8 mouse cellular contexts compared by ENCODE assay signal in the genomic region with DNA sequence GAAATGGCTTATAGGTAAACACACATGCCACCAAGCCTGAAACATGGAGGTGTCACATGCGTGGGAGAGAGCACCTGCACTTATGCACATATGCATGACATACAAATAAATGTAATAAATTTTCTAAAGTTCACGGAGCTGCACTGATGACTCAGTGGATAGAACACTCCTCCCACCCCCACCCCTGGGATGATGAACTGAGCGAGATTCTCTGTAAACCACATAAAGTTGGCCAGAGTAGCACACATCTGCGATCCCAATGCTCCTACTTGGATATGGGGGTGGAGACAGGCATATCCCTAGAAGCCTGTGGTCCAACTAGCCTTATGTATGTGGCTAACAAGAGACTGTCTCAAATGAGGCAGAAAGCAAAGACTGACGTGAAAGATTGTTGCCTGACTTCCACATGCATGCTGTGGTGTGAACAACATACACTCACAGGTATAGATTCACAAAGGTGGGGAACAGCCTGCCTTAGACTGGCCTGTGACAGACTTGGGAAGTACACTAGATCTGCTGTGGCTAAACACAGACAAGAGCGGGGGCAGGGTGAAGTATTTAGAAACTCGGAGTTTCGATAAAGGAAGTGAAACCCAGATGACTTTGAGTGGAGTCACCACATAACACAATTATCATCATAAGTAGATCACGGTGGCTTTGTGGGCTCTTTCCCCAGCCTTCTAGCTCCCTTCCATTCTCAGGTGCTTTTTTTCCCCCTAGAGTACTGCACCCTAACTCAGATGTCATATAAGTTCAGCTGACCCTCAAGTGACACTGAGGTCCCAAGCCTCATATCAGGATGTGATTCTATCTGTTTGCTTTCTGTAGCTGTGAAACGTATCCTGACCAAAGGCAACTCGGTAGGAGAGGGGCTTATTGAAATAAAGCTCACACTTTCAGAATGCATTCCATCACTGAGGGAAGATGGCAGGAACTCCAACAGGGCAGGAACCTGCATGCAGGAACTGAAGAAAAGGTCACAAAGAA. TPM values are rescaled to one million over a fixed set of nuclear protein-coding genes. Genes with fewer than 3 reads are reported as not detected.
DNase-seq lines count a peak whose midpoint lies in the region; ATAC-seq and TF ChIP-seq lines count a peak whose summit lies in the region.
"Had no signal": no experiment of that assay in that cellular context is flagged by ENCODE, and none has a peak within 500 bp of the region (broad histone marks: within the 10 kb centered on the region; RNA-seq: fewer than 3 reads in every experiment).

No protein-coding gene starts in this region.

- 27% methylated on average over 11 of the region's 11 CpGs for WGBS in liver, postnatal 0 days (ENCODE audit: insufficient replicate concordance)
- WGBS in neural tube, embryonic 15.5 days: 79% methylated on average over 11 of the region's 11 CpGs
- 80% methylated on average over 11 of the region's 11 CpGs for WGBS in forebrain, embryonic 15.5 days

- peak; percentile 54 for TF ChIP-seq POLR2A in embryonic fibroblast, embryonic 13.5 days (IDR thresholded peaks at IDR 0.05; ENCODE audit: low read depth, low read length)

- 0 out of 2 replicates have a peak overlapping the region, but pooled peaks have one; percentile 7 for H3K9ac ChIP-seq in liver, postnatal 0 days (replicated peaks)
- H3K9ac ChIP-seq in neural tube, embryonic 15.5 days (replicated peaks): no peak overlapping the region
- no peak overlapping the region for H3K9ac ChIP-seq in forebrain, embryonic 15.5 days (replicated peaks)

- H3K4me3 ChIP-seq in embryonic fibroblast, embryonic 13.5 days (ENCODE audit: insufficient read depth, low read length): no peak overlapping the region
- no peak overlapping the region for H3K4me3 ChIP-seq in liver, postnatal 0 days (ENCODE audit: low read depth, low read length)
- no peak overlapping the region for H3K4me3 ChIP-seq in neural tube, embryonic 15.5 days (replicated peaks)
- H3K4me3 ChIP-seq in forebrain, embryonic 15.5 days: no peak overlapping the region

- no peaks in the 10 kb centered on the region for H3K27me3 ChIP-seq in liver, postnatal 0 days (ENCODE audit: insufficient read depth, low read length)
- no peaks in the 10 kb centered on the region for H3K27me3 ChIP-seq in neural tube, embryonic 15.5 days (replicated peaks)
- H3K27me3 ChIP-seq in forebrain, embryonic 15.5 days: no peaks in the 10 kb centered on the region

- ATAC-seq in liver, postnatal 0 days: peak; percentile 35; the same call in 1 of the 2 replicates
- no peak for ATAC-seq in neural tube, embryonic 15.5 days (ENCODE audit: low FRiP score)
- ATAC-seq in forebrain, embryonic 15.5 days (replicated peaks): no peak

- peaks cover 20% of the 10 kb centered on the region for H3K4me1 ChIP-seq in embryonic fibroblast, embryonic 13.5 days (ENCODE audit: control insufficient read depth, insufficient read depth, low read length)
- H3K4me1 ChIP-seq in liver, postnatal 0 days (ENCODE audit: insufficient read depth): peaks cover 27% of the 10 kb centered on the region
- no peaks in the 10 kb centered on the region; the same call in 1 of the 2 replicates for H3K4me1 ChIP-seq in neural tube, embryonic 15.5 days
- peaks cover 4% of the 10 kb centered on the region; the same call in 1 of the 2 replicates for H3K4me1 ChIP-seq in forebrain, embryonic 15.5 days

- no peak for TF ChIP-seq CTCF in embryonic fibroblast, embryonic 13.5 days (IDR thresholded peaks at IDR 0.05; ENCODE audit: borderline replicate concordance, insufficient read depth, low read length)
- TF ChIP-seq CTCF in liver, postnatal 0 days (IDR thresholded peaks at IDR 0.05; ENCODE audit: low read depth): no peak

- H3K36me3 ChIP-seq in liver, postnatal 0 days (replicated peaks; ENCODE audit: insufficient read depth, low read length): no peaks in the 10 kb centered on the region
- H3K36me3 ChIP-seq in neural tube, embryonic 15.5 days: no peaks in the 10 kb centered on the region
- no peaks in the 10 kb centered on the region for H3K36me3 ChIP-seq in forebrain, embryonic 15.5 days

- H3K4me2 ChIP-seq in liver, postnatal 0 days (ENCODE audit: low read depth, low read length): peak overlapping the region; percentile 55
- H3K4me2 ChIP-seq in neural tube, embryonic 15.5 days: no peak overlapping the region
- H3K4me2 ChIP-seq in forebrain, embryonic 15.5 days (replicated peaks): no peak overlapping the region

- H3K9me3 ChIP-seq in liver, postnatal 0 days (ENCODE audit: low read length): no peaks in the 10 kb centered on the region
- no peaks in the 10 kb centered on the region for H3K9me3 ChIP-seq in neural tube, embryonic 15.5 days (replicated peaks)
- no peaks in the 10 kb centered on the region for H3K9me3 ChIP-seq in forebrain, embryonic 15.5 days

- TF ChIP-seq EP300 in liver, postnatal 0 days (IDR thresholded peaks at IDR 0.05; ENCODE audit: low read depth): no peak

- H3K27ac ChIP-seq in embryonic fibroblast, embryonic 13.5 days (ENCODE audit: insufficient read depth, low read length): peak overlapping the region; percentile 97
- H3K27ac ChIP-seq in liver, postnatal 0 days (ENCODE audit: low read depth): peak overlapping the region; percentile 55; the same call in 1 of the 2 replicates
- no peak overlapping the region for H3K27ac ChIP-seq in neural tube, embryonic 15.5 days (replicated peaks)
- no peak overlapping the region for H3K27ac ChIP-seq in forebrain, embryonic 15.5 days (replicated peaks)

- DNase-seq in 3134 (ENCODE audit: extremely low read depth, insufficient read length, low spot score): peak; percentile 72
- DNase-seq in 3T3-L1 (ENCODE audit: low read depth, low spot score): peak; percentile 98
- no peak for DNase-seq in liver, postnatal 0 days
- DNase-seq in c-Kit-positive CD71-positive TER-119-positive erythroid progenitor cells, embryonic 14.5 days (ENCODE audit: low spot score): no peak
- DNase-seq: cerebellum, adult 2 months had no signal

RNA-seq across cellular contexts. Expression of a gene that starts 13.7 kb away (rescaled TPM):
- 246 and 249 TPM in 2 replicates for polyA plus RNA-seq in embryonic fibroblast, embryonic 13.5 days (2011; ENCODE audit: insufficient read length, low read depth, missing spikeins)
- polyA plus RNA-seq in liver, postnatal 0 days (2015; fragmentation: Nextera tagmentation; extraction: Ambion mirVana): 4.5 and 6.5 TPM in 2 replicates
- polyA plus RNA-seq in neural tube, embryonic 15.5 days (2015; fragmentation: Nextera tagmentation; extraction: Ambion mirVana): 10.1 and 12.6 TPM in 2 replicates
- 10.8 and 11.0 TPM in 2 replicates for polyA plus RNA-seq in forebrain, embryonic 15.5 days (2015; fragmentation: Nextera tagmentation; extraction: Ambion mirVana)

Comparison
In these comparisons a context has a peak if more than half of its experiments do, and no peak if none do; other contexts are left out.
1. DNase-seq: peak in 3134 (single experiment) and 3T3-L1 (single experiment); none in liver, postnatal 0 days (single experiment) and c-Kit-positive CD71-positive TER-119-positive erythroid progenitor cells, embryonic 14.5 days (single experiment).
2. H3K27ac ChIP-seq: peak in embryonic fibroblast, embryonic 13.5 days (single experiment) and liver, postnatal 0 days (single experiment); none in neural tube, embryonic 15.5 days (single experiment) and forebrain, embryonic 15.5 days (single experiment).
3. RNA of a gene that starts 13.7 kb away (polyA plus RNA-seq): 246 to 249 TPM in embryonic fibroblast, embryonic 13.5 days; 10.8 to 11.0 TPM in forebrain, embryonic 15.5 days, 10.1 to 12.6 TPM in neural tube, embryonic 15.5 days and 4.5 to 6.5 TPM in liver, postnatal 0 days; every median in the first group is over 10 times any median in the second.